Mouse (Mus musculus) lung, adult 2 months (tissue): ENCODE results near the gene Tcf7l1.

Source experiments
- CTCF ChIP-seq: fragments of 200-500 bp; IDR thresholded peaks from 2 replicates; pipeline ENCODE4 v1.5.1; 2011; ENCODE audit warnings: mild to moderate bottlenecking, low read length, control low read depth; ENCODE audit not compliant: insufficient read depth
- POLR2A ChIP-seq: fragments of 200-500 bp; IDR thresholded peaks from 2 replicates; pipeline ENCODE4 v1.6.1; 2011; ENCODE audit warnings: low read depth, mild to moderate bottlenecking, control low read depth, low read length, borderline replicate concordance; ENCODE audit errors: extremely low read depth

DNA sequence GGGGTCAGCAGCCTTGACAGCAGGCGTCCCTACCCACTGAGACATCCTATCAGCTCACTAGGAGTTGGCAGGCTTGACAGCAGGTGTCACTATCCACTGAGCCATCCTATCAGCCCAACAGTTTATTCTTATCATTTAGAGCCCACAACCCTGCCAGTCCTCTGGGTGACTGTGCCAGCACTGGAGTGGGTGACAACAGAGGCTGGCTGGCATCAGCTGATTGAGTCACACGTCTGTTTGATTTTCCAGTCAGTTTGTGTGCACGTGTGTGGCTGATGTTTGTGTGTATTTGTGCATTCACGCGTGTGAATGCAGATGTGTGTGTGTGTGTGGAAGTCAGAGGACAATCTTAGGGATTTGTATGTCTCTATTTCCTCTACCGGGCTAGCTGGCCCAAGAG lies 13.1 kb upstream of the Tcf7l1 start:
- no peak for TF ChIP-seq POLR2A
- TF ChIP-seq CTCF, result no peak
